Mouse (Mus musculus): ENCODE measurements around the gene Pabpc1l.

DNA sequence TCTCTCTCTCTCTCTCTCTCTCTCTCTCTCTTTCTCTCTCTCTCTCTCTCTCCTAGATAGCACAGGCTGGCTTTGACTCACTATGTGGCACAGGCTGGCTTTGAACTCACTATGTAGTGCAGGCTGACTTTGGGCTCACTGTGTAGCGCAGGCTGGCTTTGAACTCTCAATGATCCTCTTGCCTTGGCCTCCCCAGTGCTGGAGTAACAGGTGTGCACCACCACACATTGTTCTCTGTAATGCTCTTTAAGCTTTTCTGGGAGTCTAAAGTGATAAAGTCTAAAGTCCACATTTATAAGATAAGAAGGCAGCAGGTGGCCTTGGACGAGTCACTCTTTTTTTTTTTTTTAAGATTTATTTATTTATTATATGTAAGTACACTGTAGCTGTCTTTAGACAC is 16.3 kb downstream of the Pabpc1l start:
- TF ChIP-seq CTCF (IDR thresholded peaks at IDR 0.05; ENCODE audit: low read depth, low read length) (no peak), EP300 (IDR thresholded peaks at IDR 0.05; ENCODE audit: insufficient read depth, low read depth, low read length) (no peak), POLR2A (IDR thresholded peaks at IDR 0.05; ENCODE audit: insufficient read depth, low read length) (no peak)

Measured in ES-Bruce4 (cell line).